Mouse (Mus musculus) kidney, postnatal 0 days (tissue): Measurements from ENCODE around the gene Dcaf17. TPM values are rescaled to one million over a fixed set of nuclear protein-coding genes. Genes with fewer than 3 reads are reported as not detected.

Source experiments
- ATAC-seq: fragments of 200-750 bp; cut with Nextera tagmentation; replicated peaks from 2 replicates; pipeline ENCODE4 v1.8.0; 2017; ENCODE audit warnings: low read depth, moderate number of reproducible peaks, moderate TSS enrichment, moderate library complexity; ENCODE audit not compliant: low FRiP score
- DNase-seq: peaks from one replicate; pipeline ENCODE4 v3.0.0-alpha.2; 2016; ENCODE audit warnings: low spot score
- H3K27ac ChIP-seq: fragments of 300-500 bp; sonication (generic); 2 replicates; pipeline ENCODE4 v1.5.1; 2014; ENCODE audit warnings: mild to moderate bottlenecking
- H3K27me3 ChIP-seq: fragments of 300-500 bp; sonication (generic); 2 replicates; pipeline ENCODE4 v1.6.1; 2014; ENCODE audit warnings: low read length, mixed read lengths; ENCODE audit not compliant: insufficient read depth
- H3K36me3 ChIP-seq: fragments of 300-500 bp; sonication (generic); 2 replicates; pipeline ENCODE4 v1.6.1; 2014; ENCODE audit warnings: low read length, mixed read lengths; ENCODE audit not compliant: insufficient read depth
- H3K4me1 ChIP-seq: fragments of 300-500 bp; sonication (generic); replicated peaks from 2 replicates; pipeline ENCODE4 v1.6.1; 2014; ENCODE audit warnings: antibody characterized with exemption, low read length, mixed read lengths; ENCODE audit not compliant: insufficient read depth
- H3K4me2 ChIP-seq: fragments of 300-500 bp; sonication (generic); 2 replicates; pipeline ENCODE4 v1.6.1; 2014; ENCODE audit warnings: mild to moderate bottlenecking, low read length, moderate library complexity, mixed read lengths
- H3K4me3 ChIP-seq: fragments of 300-500 bp; sonication (generic); replicated peaks from 2 replicates; pipeline ENCODE4 v1.5.1; 2014; ENCODE audit warnings: low read depth, low read length
- H3K9ac ChIP-seq: fragments of 300-500 bp; sonication (generic); 2 replicates; pipeline ENCODE4 v1.6.1; 2014; ENCODE audit warnings: low read depth, low read length
- H3K9me3 ChIP-seq: fragments of 300-500 bp; sonication (generic); replicated peaks from 2 replicates; pipeline ENCODE4 v1.6.1; 2016; ENCODE audit warnings: low read length, inconsistent platforms, mixed read lengths
- CTCF ChIP-seq: IDR thresholded peaks from 2 replicates; pipeline ENCODE4 v1.5.1; 2016; ENCODE audit warnings: antibody characterized with exemption, low read depth, mild to moderate bottlenecking, moderate library complexity
- WGBS: fragments of 180-500 bp; shearing (Covaris S2); extraction: QIAGEN DNeasy Blood & Tissue Kit; methylation state at CpG from one replicate; pipeline ENCODE4 v1.1.7; 2014; 5-methylcytosine and 5-hydroxymethylcytosine counted together
- polyA plus RNA-seq: library from polyadenylated mRNA; unstranded; fragments of >200 nt; fragmentation: Nextera tagmentation; extraction: Ambion mirVana; gene quantifications from 2 replicates; pipeline ENCODE4 v1.2.1, GENCODE M21; 2015

The Dcaf17 gene
- polyA plus RNA-seq, 1 experiment from 2014 or later = 27.3 TPM

- Histone ChIP-seq H3K4me1 (no peaks in the 10 kb centered on the region), H3K27ac (no peak overlapping the region), H3K9me3 (no peaks in the 10 kb centered on the region), H3K36me3 (no peaks in the 10 kb centered on the region), H3K9ac (no peak overlapping the region), H3K4me3 (no peak overlapping the region), H3K4me2 (no peak overlapping the region), H3K27me3 (no peaks in the 10 kb centered on the region)
- no peak for ATAC-seq
- no peak for TF ChIP-seq CTCF
- WGBS = 79% methylated on average over 18 of the region's 18 CpGs
- DNase-seq = no peak
Measured at GRCm38 (mm10) chr2:71031973-71032794, 22.9 kb upstream of the Dcaf17 start.

GRCm38 (mm10) chr2:71033014-71033413, 22.1 kb upstream of the Dcaf17 start:
- no peak overlapping the region for H3K9ac ChIP-seq
- ATAC-seq (no peak), DNase-seq (no peak)
- no peak for TF ChIP-seq CTCF
- no peak overlapping the region for H3K4me3 ChIP-seq
- H3K36me3 ChIP-seq = no peaks in the 10 kb centered on the region
- H3K4me2 ChIP-seq = no peak overlapping the region
- no peaks in the 10 kb centered on the region for H3K27me3 ChIP-seq
- WGBS = 84% methylated on average over 4 of the region's 4 CpGs
- H3K9me3 ChIP-seq = no peaks in the 10 kb centered on the region
- no peaks in the 10 kb centered on the region for H3K4me1 ChIP-seq
- no peak overlapping the region for H3K27ac ChIP-seq

GRCm38 (mm10) chr2:71033987-71034386, 21.1 kb upstream of the Dcaf17 start:
- ATAC-seq (no peak), DNase-seq (no peak)
- Histone ChIP-seq H3K9me3 (no peaks in the 10 kb centered on the region), H3K4me3 (no peak overlapping the region), H3K4me2 (no peak overlapping the region), H3K27me3 (no peaks in the 10 kb centered on the region), H3K36me3 (no peaks in the 10 kb centered on the region), H3K27ac (no peak overlapping the region), H3K9ac (no peak overlapping the region), H3K4me1 (no peaks in the 10 kb centered on the region)
- WGBS = 73% methylated on average over 8 of the region's 8 CpGs
- TF ChIP-seq CTCF = no peak

GRCm38 (mm10) chr2:71037447-71037846, 17.7 kb upstream of the Dcaf17 start:
- Histone ChIP-seq H3K27me3 (no peaks in the 10 kb centered on the region), H3K27ac (no peak overlapping the region), H3K36me3 (no peaks in the 10 kb centered on the region), H3K9ac (no peak overlapping the region), H3K4me2 (no peak overlapping the region), H3K4me3 (no peak overlapping the region), H3K9me3 (no peaks in the 10 kb centered on the region), H3K4me1 (no peaks in the 10 kb centered on the region)
- 84% methylated on average over 6 of the region's 6 CpGs for WGBS
- no peak for DNase-seq
- no peak for TF ChIP-seq CTCF
- ATAC-seq = no peak

- Histone ChIP-seq H3K9ac (no peak overlapping the region), H3K9me3 (no peaks in the 10 kb centered on the region), H3K4me3 (no peak overlapping the region), H3K4me1 (no peaks in the 10 kb centered on the region), H3K27ac (no peak overlapping the region), H3K27me3 (no peaks in the 10 kb centered on the region), H3K36me3 (no peaks in the 10 kb centered on the region), H3K4me2 (peak overlapping the region; percentile 28)
- ATAC-seq (peak; percentile 78; the same call in 1 of the 2 replicates), DNase-seq (peak; percentile 91)
- TF ChIP-seq CTCF = peak; percentile 92
- 39% methylated on average over 11 of the region's 11 CpGs for WGBS
Measured at GRCm38 (mm10) chr2:71039522-71040121, 15.5 kb upstream of the Dcaf17 start.

GRCm38 (mm10) chr2:71046151-71046550, 9.0 kb upstream of the Dcaf17 start:
- no peaks in the 10 kb centered on the region for H3K27me3 ChIP-seq
- no peaks in the 10 kb centered on the region for H3K36me3 ChIP-seq
- no peak for TF ChIP-seq CTCF
- H3K9me3 ChIP-seq = no peaks in the 10 kb centered on the region
- H3K27ac ChIP-seq = no peak overlapping the region
- no peak overlapping the region for H3K9ac ChIP-seq
- H3K4me3 ChIP-seq = no peak overlapping the region
- WGBS = 55% methylated on average over 6 of the region's 6 CpGs
- no peak overlapping the region for H3K4me2 ChIP-seq
- DNase-seq (no peak), ATAC-seq (no peak)
- H3K4me1 ChIP-seq = no peaks in the 10 kb centered on the region
